Mouse (Mus musculus) lung, postnatal 36 days (tissue): Measurements from ENCODE around the gene Grb14.

ENCODE experiments used
- DNase-seq: peaks from one replicate; pipeline ENCODE4 v3.0.0; 2022; ENCODE audit warnings: mixed read lengths

Grb14 gene

GRCm38 (mm10) chr2:65024887-65025286 lies at the start of gene Grb14:
Gene Grb14 (minus strand): TSS chr2:65024987.
- no peak for DNase-seq

GRCm38 (mm10) chr2:65072205-65072604 lies 47.4 kb upstream of the Grb14 start:
- no peak for DNase-seq

GRCm38 (mm10) chr2:65053764-65054163 lies 29.0 kb upstream of the Grb14 start:
- DNase-seq: no peak

GRCm38 (mm10) chr2:65052191-65053012 lies 27.6 kb upstream of the Grb14 start:
- no peak for DNase-seq

DNA sequence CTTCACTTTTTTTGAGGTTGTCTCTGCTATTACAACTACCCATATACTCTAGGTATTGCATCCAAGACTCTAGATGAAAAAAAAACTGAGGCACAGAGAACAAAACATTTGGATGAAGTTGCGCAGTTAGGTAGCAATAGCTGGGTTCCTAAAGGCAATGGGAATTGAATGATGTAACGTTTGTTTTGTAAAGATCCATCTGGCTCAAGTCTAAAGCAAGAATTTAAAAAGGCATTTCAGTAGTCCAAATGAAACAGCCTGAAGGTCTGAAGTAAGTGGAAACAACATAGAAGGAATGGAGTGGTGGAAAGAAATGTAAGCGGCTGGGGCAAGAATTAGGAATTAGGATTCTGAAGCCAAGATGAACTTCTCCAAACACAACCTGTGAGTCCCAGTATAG lies 26.0 kb upstream of the Grb14 start:
- no peak for DNase-seq

- DNase-seq: peak; percentile 45
These were observed 23.6 kb upstream of the Grb14 start for GRCm38 (mm10) chr2:65048234-65049017.

GRCm38 (mm10) chr2:65038164-65038563 lies 13.4 kb upstream of the Grb14 start:
- DNase-seq: no peak

DNA sequence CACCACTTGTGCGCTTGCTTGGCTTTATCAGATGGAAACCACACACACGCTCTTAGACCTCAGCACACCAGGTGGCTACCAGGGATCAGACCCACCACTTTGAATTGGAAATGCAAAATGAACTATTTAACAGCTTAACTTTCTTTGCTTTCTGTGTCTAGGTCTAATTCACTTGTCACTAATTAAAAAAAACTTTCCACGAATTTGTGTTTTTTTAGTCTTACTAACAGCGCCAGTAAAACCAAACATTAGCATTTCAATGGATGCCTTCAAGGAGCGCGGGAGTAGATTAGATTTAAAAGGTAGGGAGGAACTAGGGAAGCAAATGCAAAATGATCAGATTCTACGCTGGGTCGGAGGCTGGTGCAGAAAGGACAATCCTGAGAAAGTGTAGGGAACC lies 12.8 kb upstream of the Grb14 start:
- DNase-seq: no peak

DNA sequence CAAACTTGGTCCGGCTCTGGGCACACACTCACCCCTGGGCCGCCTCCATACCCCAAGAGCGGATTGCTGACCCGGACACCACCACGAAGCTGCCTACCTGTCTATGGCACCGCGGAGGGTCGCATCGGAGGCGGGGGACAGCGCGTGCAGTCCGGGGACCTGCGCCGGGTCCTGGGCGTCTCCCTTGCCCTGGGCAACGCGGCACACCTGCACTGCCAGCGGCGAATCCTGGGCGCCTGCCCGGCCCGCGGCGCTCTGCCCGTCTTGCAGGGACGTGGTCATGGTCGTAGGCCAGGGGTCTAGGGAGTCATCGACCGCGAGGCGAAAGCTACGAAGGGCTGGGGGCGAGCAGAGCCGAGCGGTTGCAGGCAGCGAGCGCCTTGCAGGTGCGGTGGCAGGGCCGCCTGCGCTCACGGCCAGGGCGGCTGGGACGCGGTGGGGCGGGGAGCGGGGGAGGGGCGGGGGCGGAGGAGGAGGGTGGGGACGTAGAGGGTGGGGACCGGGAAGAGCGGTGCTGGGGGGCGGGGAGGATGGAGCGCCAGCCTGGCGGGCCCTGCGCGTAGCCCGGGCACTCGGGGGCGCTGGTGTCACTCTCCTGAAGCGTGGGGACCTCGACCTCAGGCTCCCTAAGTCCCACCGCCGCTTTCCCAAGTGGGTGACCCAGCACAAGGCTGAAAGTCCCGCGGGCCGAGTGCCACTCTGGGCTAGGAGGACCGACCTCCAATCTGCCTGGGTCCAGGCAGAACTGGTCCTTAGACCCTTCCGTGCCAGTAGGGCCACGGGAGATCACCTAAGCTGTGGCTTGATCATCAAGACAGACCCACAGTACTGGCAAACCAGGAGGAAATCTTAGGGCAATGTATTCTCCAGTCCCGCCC lies 2.2 kb downstream of the Grb14 start:
- DNase-seq: peak; percentile 90

DNA sequence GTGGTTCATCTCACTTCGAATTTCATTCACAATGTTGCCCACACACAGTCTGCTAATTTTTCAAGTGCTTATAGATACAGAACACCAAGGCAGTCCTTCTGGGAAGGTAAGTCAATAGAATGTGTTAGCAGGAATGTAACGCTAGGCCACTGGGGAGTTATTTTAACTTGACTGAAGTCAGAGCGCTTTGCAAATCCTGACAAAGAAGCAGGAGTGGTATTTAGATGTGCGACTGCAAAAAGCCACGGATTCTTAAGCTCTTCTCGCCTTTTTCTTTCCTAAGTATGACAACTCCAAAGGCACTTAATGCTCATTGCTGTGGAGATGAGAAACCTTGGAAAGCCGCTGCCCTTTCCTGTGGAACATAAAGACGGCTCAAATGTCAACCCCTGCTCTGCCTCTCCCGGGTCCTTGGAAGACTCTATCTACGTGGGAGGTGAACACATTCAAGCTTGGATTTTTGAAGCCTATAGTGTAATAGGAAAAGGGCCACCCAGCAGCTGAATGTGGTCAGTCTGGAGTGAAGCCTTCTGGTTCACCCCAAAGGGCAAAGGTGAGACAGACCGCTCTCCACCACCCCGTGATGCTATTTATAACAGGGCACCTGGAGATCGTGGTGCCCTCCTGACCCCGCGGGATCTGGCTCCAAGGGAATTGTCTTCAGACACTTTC lies 3.0 kb downstream of the Grb14 start:
- no peak for DNase-seq

DNA sequence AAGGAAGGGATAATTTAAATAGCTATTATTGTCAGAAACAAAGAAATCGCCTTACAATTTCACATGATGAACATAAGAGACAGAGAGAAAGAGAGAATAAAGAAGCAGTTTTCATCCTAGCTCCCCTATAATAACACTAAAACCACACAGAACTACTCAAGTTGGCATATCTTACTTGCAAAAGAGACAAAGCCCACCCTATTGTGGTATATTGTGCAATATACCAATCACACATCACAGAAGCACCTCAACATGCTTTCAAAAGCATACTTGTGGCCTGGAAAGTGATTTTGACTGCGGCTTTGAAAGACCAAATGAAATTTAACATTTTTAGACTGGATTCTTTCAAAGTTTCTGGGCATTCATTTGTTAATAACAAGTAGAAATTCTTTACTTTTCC lies 7.4 kb downstream of the Grb14 start:
- no peak for DNase-seq

- DNase-seq: no peak
These were observed 10.2 kb downstream of the Grb14 start for GRCm38 (mm10) chr2:65014552-65014951.

DNA sequence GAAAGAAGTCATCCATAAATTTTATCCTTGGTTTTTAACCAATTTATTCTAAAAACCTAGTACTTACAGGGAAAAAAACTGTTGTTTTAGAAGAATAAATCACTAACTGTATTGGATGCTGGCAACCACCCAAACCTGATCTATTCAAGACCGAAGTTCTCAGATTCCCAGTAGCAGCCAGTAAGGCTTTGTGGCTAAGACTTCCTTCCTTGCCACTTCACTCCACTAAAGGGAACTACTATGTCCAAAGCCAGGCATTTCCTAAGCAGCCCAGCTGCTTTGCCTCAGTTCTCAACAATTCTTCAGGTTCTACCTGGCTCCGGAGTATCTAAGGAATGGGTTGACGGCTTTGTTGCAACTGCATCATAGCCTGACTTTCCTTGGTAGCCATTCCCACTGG lies 14.7 kb downstream of the Grb14 start:
- DNase-seq: peak; percentile 4

DNA sequence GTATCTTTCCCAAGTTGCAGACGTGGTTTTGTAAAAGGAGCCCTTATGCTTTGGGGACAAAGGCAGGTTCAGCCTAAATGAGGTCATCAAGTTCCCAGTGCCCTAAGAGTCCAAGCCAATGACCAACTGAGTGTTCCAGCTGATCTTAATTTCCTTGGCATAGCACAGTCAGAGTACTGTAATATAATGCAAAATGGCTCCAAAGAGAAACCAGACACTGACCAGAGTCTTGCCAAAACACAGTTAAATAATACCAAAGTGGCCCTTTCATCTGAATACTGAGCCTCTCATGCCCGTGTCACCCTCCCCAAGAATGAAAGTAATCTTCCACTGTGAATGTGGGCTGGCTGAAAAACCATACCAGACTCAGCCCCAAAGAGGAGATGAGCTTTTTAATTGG lies 17.4 kb downstream of the Grb14 start:
- no peak for DNase-seq

DNA sequence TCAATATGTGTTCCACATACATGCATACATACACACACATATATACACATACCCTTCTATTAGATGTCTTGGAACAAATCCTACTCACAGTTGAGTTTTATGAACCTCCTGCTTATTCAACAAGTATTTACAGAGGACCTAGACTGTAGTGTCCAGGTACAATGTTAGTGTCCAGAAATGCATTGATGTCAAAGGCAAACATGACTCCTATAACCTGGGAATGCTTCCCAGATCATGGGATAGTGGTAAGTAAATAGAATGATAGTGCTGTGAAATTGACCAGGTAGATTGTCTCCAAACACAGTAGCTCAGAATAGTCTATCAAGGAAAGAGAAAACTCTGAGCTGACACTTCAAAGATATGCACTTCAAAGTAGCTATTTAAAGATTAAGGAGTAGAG lies 19.7 kb downstream of the Grb14 start:
- DNase-seq: no peak

- DNase-seq: peak; percentile 75
These were observed 21.4 kb downstream of the Grb14 start for GRCm38 (mm10) chr2:65003433-65003832.

DNA sequence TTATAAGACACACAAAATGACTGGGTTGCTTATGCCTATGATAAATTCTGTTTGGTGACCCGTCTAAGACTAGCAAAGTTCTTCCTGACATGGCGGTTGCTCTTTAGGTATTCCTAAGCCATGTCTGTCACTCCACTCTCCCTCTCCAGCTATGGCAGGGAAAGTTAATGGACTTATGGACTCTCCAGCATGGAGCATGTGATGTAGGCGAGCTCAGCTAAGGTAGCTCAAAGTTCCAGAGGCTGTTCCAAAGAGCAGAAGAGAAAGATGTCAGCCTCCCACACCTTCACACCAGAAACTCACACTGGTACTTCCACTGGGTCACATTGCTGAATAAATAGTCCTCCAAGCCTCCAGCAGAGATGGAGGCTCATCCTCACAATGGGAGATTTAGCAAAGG lies 22.2 kb downstream of the Grb14 start:
- no peak for DNase-seq

DNA sequence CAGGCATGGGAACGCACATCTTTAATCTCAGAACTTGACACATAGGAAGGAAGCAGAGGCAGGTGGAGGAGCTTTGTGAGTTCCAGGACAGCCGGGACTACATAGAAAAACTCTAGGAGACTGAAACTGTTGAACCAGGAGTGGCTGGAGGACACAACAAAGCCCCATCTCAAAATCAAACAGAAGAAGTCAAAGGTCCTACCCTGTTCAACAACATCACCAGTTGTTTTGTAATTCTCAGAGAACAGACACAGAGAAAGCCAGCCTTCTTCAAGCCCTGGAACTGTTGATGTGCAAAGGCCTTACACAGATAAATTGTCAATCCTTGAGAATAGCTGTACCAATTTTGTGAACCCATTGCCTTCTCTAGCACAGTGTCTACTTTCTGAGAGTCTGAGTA lies 29.7 kb downstream of the Grb14 start:
- no peak for DNase-seq

- DNase-seq: no peak
These were observed 35.2 kb downstream of the Grb14 start for GRCm38 (mm10) chr2:64989426-64990187.

DNA sequence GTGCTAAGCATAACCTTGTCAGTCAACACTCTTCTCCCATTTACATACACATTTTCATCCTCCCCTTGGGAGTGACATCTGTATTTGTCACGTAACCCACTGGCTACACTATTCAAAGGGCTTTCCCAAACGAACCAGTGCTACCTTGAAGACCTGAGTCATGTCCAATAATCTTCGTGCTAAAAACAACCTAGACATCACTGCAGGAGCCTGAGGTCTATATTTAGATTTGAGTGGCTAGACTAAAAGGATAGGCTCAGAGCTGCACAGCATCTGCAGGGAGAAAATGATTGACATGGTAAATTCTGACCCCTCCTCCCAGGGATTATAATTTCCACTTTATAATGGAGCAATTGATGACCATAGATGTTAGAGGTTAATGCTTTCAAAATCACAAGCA lies 37.0 kb downstream of the Grb14 start:
- no peak for DNase-seq

DNA sequence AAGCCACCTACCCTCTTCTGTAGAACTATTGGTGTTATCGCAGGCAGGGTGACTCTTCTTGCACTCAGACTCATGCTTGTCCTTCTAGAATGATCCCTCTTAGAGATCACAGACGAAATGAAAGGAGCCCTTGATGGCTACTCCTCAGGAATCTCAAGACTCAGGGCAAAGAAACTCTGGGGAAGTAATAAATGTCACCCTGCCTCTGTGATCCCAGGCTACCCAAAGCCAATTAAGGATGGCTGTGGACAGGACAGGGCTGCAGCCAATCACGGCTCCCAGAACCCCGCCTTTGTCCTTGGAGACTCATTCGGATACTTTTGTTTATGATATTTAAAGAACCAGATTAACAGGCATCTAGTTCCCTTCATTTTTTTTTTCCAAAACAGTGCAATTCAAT lies 49.2 kb downstream of the Grb14 start:
- DNase-seq: no peak

DNA sequence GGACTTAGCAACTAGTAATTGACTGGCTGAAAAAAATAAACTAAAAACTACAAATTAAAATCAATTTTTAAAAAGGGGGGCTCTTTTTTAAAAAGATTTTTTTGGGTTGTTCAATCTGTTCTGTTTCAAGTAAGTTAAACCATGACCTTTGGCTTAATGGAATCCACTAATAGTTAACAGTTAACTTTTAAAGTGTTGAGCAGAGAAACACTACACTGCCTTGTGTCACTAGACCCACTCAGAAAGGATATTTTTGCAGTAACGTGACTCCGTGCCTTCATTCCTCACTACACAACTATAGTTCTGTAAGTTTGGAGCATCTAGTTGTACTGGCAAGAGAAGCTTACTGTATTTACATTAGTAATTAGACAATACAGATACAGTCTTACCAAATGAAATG lies 50.2 kb downstream of the Grb14 start:
- DNase-seq: no peak
